Mouse (Mus musculus) forebrain, embryonic 11.5 days (tissue): ENCODE data around the gene Dmbx1. TPM values are rescaled to one million over a fixed set of nuclear protein-coding genes. Genes with fewer than 3 reads are reported as not detected.
A peak's percentile ranks its signal among the peaks of the same experiment; 100 is the strongest.

ENCODE experiments used
- ATAC-seq: fragments of 200-750 bp; cut with Nextera tagmentation; replicated peaks from 2 replicates; pipeline ENCODE4 v1.8.0; 2017; ENCODE audit warnings: moderate TSS enrichment; ENCODE audit not compliant: low FRiP score
- DNase-seq: peaks from one replicate; pipeline ENCODE4 v3.0.0-alpha.2; 2017; ENCODE audit warnings: low spot score
- H3K27ac ChIP-seq: fragments of 300-500 bp; sonication (generic); 2 replicates; pipeline ENCODE4 v1.5.1; 2014; ENCODE audit warnings: low read depth, low read length
- H3K27me3 ChIP-seq: fragments of 300-500 bp; sonication (generic); 2 replicates; pipeline ENCODE4 v1.6.1; 2014; ENCODE audit warnings: mild to moderate bottlenecking, low read length, mixed read lengths; ENCODE audit not compliant: control insufficient read depth, insufficient read depth
- H3K36me3 ChIP-seq: fragments of 300-500 bp; sonication (generic); 2 replicates; pipeline ENCODE4 v1.6.1; 2014; ENCODE audit warnings: mild to moderate bottlenecking, low read length, moderate library complexity, mixed read lengths; ENCODE audit not compliant: control insufficient read depth, insufficient read depth
- H3K4me1 ChIP-seq: fragments of 300-500 bp; sonication (generic); replicated peaks from 2 replicates; pipeline ENCODE4 v1.6.1; 2014; ENCODE audit warnings: low read length, mixed read lengths; ENCODE audit not compliant: control insufficient read depth, insufficient read depth
- H3K4me2 ChIP-seq: fragments of 300-500 bp; sonication (generic); 2 replicates; pipeline ENCODE4 v1.6.1; 2014; ENCODE audit warnings: low read depth, mild to moderate bottlenecking, low read length, moderate library complexity, mixed read lengths; ENCODE audit not compliant: severe bottlenecking
- H3K4me3 ChIP-seq: fragments of 300-500 bp; sonication (generic); 2 replicates; pipeline ENCODE4 v1.5.1; 2014; ENCODE audit warnings: low read depth, low read length
- H3K9ac ChIP-seq: fragments of 300-500 bp; sonication (generic); 2 replicates; pipeline ENCODE4 v1.6.1; 2014; ENCODE audit warnings: low read length
- H3K9me3 ChIP-seq: fragments of 300-500 bp; sonication (generic); 2 replicates; pipeline ENCODE4 v1.6.1; 2016; ENCODE audit warnings: low read length, mixed read lengths; ENCODE audit not compliant: control insufficient read depth
- WGBS: fragments of 180-500 bp; shearing (Covaris S2); extraction: QIAGEN DNeasy Blood & Tissue Kit; methylation state at CpG from one replicate; pipeline ENCODE4 v1.1.7; 2014; 5-methylcytosine and 5-hydroxymethylcytosine counted together
- polyA plus RNA-seq: library from polyadenylated mRNA; unstranded; fragments of >200 nt; fragmentation: Nextera tagmentation; extraction: Ambion mirVana; gene quantifications from 2 replicates; pipeline ENCODE4 v1.2.1, GENCODE M21; 2014

Dmbx1 gene
- polyA plus RNA-seq, 1 experiment from 2014 or later: 0.35 TPM

DNA sequence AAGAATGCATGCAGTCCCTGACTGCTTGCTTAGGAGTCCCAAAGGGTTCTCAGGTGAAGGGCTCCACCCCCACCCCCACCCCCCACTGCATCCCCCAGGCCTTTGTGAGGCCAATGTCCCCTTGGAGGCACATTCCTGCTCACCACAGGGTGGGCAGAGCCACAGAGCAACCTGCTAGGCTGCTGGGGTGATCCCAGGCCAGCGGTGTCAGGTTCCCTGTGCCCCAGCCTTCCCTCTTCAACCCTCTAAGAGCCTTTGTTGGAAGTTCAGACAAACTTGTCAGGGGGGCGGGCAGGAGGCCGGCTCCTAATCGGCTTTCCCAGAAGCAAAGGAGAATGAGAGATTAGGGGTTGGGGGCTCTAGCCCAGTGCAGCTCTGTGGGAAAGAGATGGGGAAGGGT, 28.1 kb downstream of the Dmbx1 start:
- Histone ChIP-seq H3K4me3 (no peak overlapping the region), H3K27me3 (peaks cover 22% of the 10 kb centered on the region), H3K36me3 (no peaks in the 10 kb centered on the region), H3K9me3 (no peaks in the 10 kb centered on the region), H3K4me1 (peaks cover 8% of the 10 kb centered on the region; the same call in 1 of the 2 replicates), H3K27ac (no peak overlapping the region), H3K4me2 (no peak overlapping the region), H3K9ac (no peak overlapping the region)
- ATAC-seq (no peak), DNase-seq (no peak)
- WGBS: 0% methylated on average over 4 of the region's 4 CpGs

DNA sequence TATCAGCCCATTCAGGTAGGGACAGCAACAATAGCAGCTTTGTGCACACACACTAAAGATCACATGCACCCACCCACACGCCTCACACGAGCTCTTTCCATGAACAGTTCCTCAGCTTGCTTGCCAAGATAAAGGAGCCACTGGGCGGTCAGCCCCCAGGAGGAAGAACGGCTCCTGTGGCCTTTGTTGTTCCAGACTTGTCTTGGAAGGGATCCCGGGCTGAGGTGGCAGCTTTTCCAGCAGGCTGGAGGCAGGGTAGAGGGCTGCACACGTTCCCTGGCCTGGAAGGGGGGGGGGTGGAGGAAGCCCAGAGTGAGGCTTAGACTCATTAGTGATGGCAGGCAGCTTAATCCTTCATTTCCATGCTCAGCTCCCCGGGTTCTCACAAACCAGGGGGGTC, 31.1 kb downstream of the Dmbx1 start:
- DNase-seq (peak; percentile 70), ATAC-seq (peak; percentile 58; the same call in 1 of the 2 replicates)
- 6% methylated on average over 7 of the region's 7 CpGs for WGBS
- H3K9ac ChIP-seq: no peak overlapping the region
- peaks cover 22% of the 10 kb centered on the region for H3K4me1 ChIP-seq
- H3K9me3 ChIP-seq: no peaks in the 10 kb centered on the region
- no peak overlapping the region for H3K27ac ChIP-seq
- no peak overlapping the region for H3K4me2 ChIP-seq
- H3K36me3 ChIP-seq: no peaks in the 10 kb centered on the region
- peaks cover 45% of the 10 kb centered on the region for H3K27me3 ChIP-seq
- H3K4me3 ChIP-seq: no peak overlapping the region

DNA sequence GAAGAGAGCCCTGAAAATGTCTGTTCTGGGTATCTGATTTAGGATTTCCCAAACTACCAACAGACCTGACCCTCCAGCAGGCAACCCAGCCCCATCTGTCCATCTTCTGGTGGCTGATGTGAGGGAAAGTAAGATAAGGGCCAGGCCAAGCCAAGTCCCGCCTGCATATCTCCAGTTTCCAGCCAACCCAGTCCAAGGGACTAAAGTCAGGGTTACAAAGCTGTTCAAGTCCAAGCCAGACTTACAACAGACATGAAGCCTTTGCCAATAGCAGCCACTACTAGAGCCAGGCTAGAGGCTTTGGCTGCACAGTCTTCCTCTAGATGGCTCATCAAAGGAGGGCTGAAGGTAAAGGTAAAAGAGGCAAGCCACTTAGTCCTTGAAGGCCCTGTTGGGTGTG, 31.7 kb downstream of the Dmbx1 start:
- H3K36me3 ChIP-seq: no peaks in the 10 kb centered on the region
- DNase-seq (no peak), ATAC-seq (no peak)
- 57% methylated on average over 1 of the region's 1 CpGs for WGBS
- H3K27ac ChIP-seq: no peak overlapping the region
- peaks cover 47% of the 10 kb centered on the region for H3K27me3 ChIP-seq
- no peaks in the 10 kb centered on the region for H3K9me3 ChIP-seq
- no peak overlapping the region for H3K4me2 ChIP-seq
- H3K4me3 ChIP-seq: no peak overlapping the region
- no peak overlapping the region for H3K9ac ChIP-seq
- peaks cover 22% of the 10 kb centered on the region for H3K4me1 ChIP-seq

DNA sequence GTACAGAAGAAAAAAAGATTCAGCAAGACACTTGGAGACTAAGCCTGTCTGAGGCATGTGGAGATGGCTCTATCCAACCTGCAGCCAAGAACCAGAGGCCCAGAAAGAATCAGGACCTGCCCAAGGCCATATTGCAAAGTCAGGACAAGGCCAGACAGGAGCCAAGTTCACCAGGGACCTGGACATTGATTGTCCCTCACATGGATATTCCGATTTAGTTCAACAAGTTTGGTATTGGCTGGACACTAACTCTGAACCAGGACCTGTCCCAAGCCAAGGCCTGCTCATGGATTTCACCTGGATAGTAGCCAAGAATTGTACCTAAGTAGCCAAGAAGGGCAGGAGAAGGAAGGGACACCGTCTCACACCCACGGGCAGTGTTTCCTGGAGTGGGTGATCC, 32.9 kb downstream of the Dmbx1 start:
- 88% methylated on average over 3 of the region's 3 CpGs for WGBS
- no peak overlapping the region for H3K27ac ChIP-seq
- no peak for ATAC-seq

DNA sequence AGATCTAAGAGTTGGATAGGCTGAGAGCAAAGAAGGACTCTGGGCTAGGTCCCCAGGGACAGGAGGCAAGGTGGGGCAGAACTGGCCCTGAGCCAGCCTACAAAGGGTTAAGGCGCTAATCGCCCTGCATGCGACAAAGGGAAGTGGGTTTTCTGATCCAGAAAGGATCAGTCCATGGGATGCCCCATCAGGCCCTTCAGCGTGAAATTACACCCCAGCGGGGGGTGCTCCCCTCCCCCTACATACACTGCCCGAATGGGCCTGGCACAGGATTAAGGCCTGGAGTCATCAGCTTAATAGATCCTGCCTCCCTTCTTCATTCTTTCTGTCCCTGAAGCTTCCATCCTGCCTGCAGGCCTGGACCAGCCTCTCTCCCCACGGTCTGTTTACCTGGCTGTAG, 34.0 kb downstream of the Dmbx1 start:
- DNase-seq (peak; percentile 67), ATAC-seq (peak; percentile 45)
- no peak overlapping the region for H3K4me2 ChIP-seq
- no peaks in the 10 kb centered on the region for H3K36me3 ChIP-seq
- no peaks in the 10 kb centered on the region for H3K9me3 ChIP-seq
- H3K4me3 ChIP-seq: no peak overlapping the region
- under 1% methylated on average over 7 of the region's 7 CpGs for WGBS
- H3K27ac ChIP-seq: no peak overlapping the region
- H3K4me1 ChIP-seq: peaks cover 16% of the 10 kb centered on the region
- 0 out of 2 replicates have a peak overlapping the region, but pooled peaks have one; percentile 31 for H3K9ac ChIP-seq
- H3K27me3 ChIP-seq: peaks cover 66% of the 10 kb centered on the region

More for the DNA sequence above, 32.9 kb downstream of the Dmbx1 start:
- H3K9me3 ChIP-seq: no peaks in the 10 kb centered on the region
- no peak overlapping the region for H3K4me3 ChIP-seq
- no peak overlapping the region for H3K4me2 ChIP-seq
- no peak for DNase-seq
- peaks cover 57% of the 10 kb centered on the region for H3K27me3 ChIP-seq
- H3K36me3 ChIP-seq: no peaks in the 10 kb centered on the region
- peaks cover 22% of the 10 kb centered on the region for H3K4me1 ChIP-seq
- H3K9ac ChIP-seq: no peak overlapping the region

DNA sequence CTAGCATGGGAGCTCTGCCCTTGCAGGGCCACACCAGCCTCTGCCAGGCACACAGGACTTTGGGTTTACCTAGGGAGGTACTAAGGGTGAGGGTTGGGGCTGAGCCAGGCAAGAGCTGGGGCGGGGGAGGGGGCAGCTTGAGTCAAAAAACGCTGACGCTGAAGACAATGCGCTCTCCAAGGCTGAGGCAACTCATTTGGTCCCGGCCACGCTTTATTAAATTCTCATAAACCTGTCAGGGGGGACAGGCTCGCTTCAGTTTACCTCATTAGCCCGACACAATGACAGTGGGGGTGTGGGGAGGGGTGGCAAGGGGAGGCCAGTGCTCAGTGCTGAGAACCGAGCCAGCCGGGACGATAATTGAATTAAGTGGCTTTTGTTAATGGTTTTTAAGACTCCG, 35.4 kb downstream of the Dmbx1 start:
- Histone ChIP-seq H3K4me1 (peaks cover 16% of the 10 kb centered on the region), H3K9ac (no peak overlapping the region)
- peak; percentile 70 for DNase-seq

DNA sequence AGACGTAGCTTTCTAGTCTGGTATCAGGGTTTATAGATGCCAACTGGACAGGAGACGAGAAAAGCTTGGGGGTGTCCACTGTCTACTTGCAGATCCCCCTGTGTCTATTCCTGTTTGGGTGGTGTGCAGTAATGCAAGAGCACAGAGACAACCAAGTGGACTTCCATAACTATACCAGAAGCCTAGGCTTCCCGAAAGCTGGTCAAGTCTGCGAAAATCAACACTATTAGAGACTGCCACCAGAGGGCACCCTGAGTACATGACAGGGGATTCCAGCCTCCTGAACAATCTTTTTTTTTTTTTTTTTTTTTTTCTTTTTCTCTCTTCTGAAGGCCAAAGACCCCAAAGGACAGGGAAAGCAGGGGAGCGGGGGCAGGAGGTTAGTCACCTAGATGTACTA, 36.9 kb downstream of the Dmbx1 start:
- 22% methylated on average over 5 of the region's 5 CpGs for WGBS
- Histone ChIP-seq H3K9me3 (no peaks in the 10 kb centered on the region), H3K4me2 (no peak overlapping the region), H3K36me3 (no peaks in the 10 kb centered on the region), H3K27ac (no peak overlapping the region), H3K4me3 (no peak overlapping the region), H3K4me1 (peaks cover 23% of the 10 kb centered on the region), H3K27me3 (peaks cover 82% of the 10 kb centered on the region), H3K9ac (no peak overlapping the region)
- no peak for ATAC-seq
- peak; percentile 89 for DNase-seq

More for the DNA sequence above, 35.4 kb downstream of the Dmbx1 start:
- peak; percentile 69 for ATAC-seq
- H3K4me2 ChIP-seq: no peak overlapping the region
- WGBS: 1% methylated on average over 12 of the region's 12 CpGs
- no peak overlapping the region for H3K27ac ChIP-seq
- no peak overlapping the region for H3K4me3 ChIP-seq
- H3K36me3 ChIP-seq: no peaks in the 10 kb centered on the region
- H3K9me3 ChIP-seq: no peaks in the 10 kb centered on the region
- peaks cover 77% of the 10 kb centered on the region for H3K27me3 ChIP-seq

DNA sequence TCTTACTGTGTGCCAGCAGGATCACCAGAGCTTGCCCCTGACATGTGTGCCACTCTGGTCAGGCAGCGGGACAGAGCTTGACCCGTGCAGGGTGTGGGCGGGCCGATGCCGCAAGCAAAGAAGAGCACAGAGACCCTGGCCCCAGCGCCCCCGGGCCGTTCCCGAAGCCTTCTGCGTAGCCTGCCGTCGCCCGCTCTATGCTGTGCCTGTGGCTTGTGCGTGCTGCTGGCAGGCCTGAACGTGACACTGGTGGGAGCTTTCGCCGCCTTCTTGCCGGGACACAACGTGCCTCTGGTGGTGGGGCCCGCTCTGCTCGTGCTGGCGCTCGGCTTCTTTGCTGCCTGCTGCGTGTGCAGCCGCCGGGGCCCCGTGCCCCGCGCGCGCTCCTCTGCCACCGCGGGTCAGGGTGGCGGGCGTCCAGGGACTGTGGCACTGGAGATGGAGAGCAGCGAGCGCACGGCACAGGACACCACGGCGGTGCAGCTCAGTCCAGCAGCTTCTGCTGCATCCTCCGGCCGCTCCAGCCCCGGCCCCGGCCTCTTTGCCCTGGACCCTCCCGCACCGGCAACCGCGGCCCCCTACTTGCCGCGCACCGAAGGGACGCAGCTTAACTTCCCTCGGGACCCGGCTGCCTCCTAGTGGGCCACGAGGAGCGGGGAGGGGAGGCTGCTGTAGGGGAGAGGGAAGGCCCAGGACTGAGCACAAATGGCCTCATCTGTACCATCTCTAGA, 41.7 kb downstream of the Dmbx1 start:
- peak; percentile 69 for ATAC-seq
- Histone ChIP-seq H3K27ac (no peak overlapping the region), H3K36me3 (no peaks in the 10 kb centered on the region), H3K4me1 (peaks cover 10% of the 10 kb centered on the region; the same call in 1 of the 2 replicates), H3K9ac (peak overlapping the region; percentile 65), H3K4me2 (peak overlapping the region; percentile 85), H3K4me3 (peak overlapping the region; percentile 39), H3K9me3 (no peaks in the 10 kb centered on the region), H3K27me3 (peaks cover 65% of the 10 kb centered on the region)
- DNase-seq: peak; percentile 78
- 2% methylated on average over 51 of the region's 56 CpGs for WGBS

DNA sequence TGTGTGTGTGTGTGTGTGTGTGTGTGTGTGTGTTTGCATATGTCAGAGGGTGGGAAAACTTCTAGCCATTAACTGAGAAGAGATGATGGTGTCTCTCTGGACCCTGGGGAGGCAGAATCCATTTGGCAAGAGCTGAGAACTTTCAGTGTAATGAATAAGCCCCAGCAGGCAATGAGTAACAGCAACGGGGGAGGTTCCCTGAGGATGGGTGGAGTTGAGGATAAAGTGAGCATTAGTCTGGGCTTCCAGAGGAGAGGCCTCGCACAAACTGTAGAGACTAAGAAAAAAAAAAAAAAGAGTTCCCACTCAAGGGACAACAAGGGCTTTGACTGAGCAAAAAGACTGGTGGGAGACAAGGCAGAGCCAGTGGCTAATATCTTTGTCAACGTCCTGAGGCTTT, 45.4 kb downstream of the Dmbx1 start:
- no peak for ATAC-seq
- Histone ChIP-seq H3K4me2 (no peak overlapping the region), H3K36me3 (no peaks in the 10 kb centered on the region), H3K27me3 (peaks cover 62% of the 10 kb centered on the region), H3K27ac (no peak overlapping the region), H3K9ac (no peak overlapping the region), H3K9me3 (no peaks in the 10 kb centered on the region), H3K4me1 (peaks cover 17% of the 10 kb centered on the region), H3K4me3 (no peak overlapping the region)
- no peak for DNase-seq
- WGBS: 9% methylated on average over 3 of the region's 3 CpGs
